Mouse (Mus musculus) forebrain, postnatal 0 days (tissue): ENCODE data around the gene Scrn1. TPM values are rescaled to one million over a fixed set of nuclear protein-coding genes. Genes with fewer than 3 reads are reported as not detected.

ENCODE experiments used
- ATAC-seq: fragments of 200-750 bp; cut with Nextera tagmentation; 2 replicates; pipeline ENCODE4 v1.8.0; 2017; ENCODE audit warnings: mild to moderate bottlenecking, moderate library complexity
- DNase-seq: peaks from one replicate; pipeline ENCODE4 v3.0.0-alpha.2; 2015
- H3K27ac ChIP-seq: fragments of 300-500 bp; sonication (generic); 2 replicates; pipeline ENCODE4 v1.5.1; 2014; ENCODE audit warnings: low read depth, mild to moderate bottlenecking, antibody characterized with exemption, low read length, moderate library complexity, mixed read lengths
- H3K27me3 ChIP-seq: fragments of 300-500 bp; sonication (generic); 2 replicates; pipeline ENCODE4 v1.6.1; 2014; ENCODE audit warnings: mild to moderate bottlenecking, low read length, mixed read lengths; ENCODE audit not compliant: insufficient read depth
- H3K36me3 ChIP-seq: fragments of 300-500 bp; sonication (generic); 2 replicates; pipeline ENCODE4 v1.6.1; 2014; ENCODE audit warnings: mild to moderate bottlenecking, moderate library complexity; ENCODE audit not compliant: insufficient read depth
- H3K4me1 ChIP-seq: fragments of 300-500 bp; sonication (generic); 2 replicates; pipeline ENCODE4 v1.6.1; 2014; ENCODE audit warnings: antibody characterized with exemption; ENCODE audit not compliant: insufficient read depth
- H3K4me2 ChIP-seq: fragments of 300-500 bp; sonication (generic); 2 replicates; pipeline ENCODE4 v1.6.1; 2014; ENCODE audit warnings: low read depth, mild to moderate bottlenecking, moderate library complexity
- H3K4me3 ChIP-seq: fragments of 300-500 bp; sonication (generic); 2 replicates; pipeline ENCODE4 v1.5.1; 2014; ENCODE audit warnings: low read depth, low read length, mixed read lengths
- H3K9ac ChIP-seq: fragments of 300-500 bp; sonication (generic); 2 replicates; pipeline ENCODE4 v1.6.1; 2014; ENCODE audit warnings: mild to moderate bottlenecking
- H3K9me3 ChIP-seq: fragments of 300-500 bp; sonication (generic); 2 replicates; pipeline ENCODE4 v1.6.1; 2016; ENCODE audit warnings: low read length
- CTCF ChIP-seq: sonication (generic); IDR thresholded peaks from 2 replicates; pipeline ENCODE4 v1.5.1; 2016; ENCODE audit warnings: antibody characterized with exemption, control low read depth, low read depth
- WGBS: fragments of 180-500 bp; shearing (Covaris S2); extraction: QIAGEN DNeasy Blood & Tissue Kit; methylation state at CpG from one replicate; pipeline ENCODE4 v1.1.7; 2014; 5-methylcytosine and 5-hydroxymethylcytosine counted together
- polyA plus RNA-seq: library from polyadenylated mRNA; unstranded; fragments of >200 nt; fragmentation: Nextera tagmentation; extraction: Ambion mirVana; gene quantifications from 2 replicates; pipeline ENCODE4 v1.2.1, GENCODE M21; 2015
- total RNA-seq: library from RNA; depleted of rRNA; stranded (reverse); fragments of >200 nt; gene quantifications from 2 replicates; pipeline ENCODE4 v1.2.3, GENCODE M21; 2014

Scrn1 gene
- total and polyA plus RNA-seq, 2 experiments from 2014 or later: 122 to 195 TPM

DNA sequence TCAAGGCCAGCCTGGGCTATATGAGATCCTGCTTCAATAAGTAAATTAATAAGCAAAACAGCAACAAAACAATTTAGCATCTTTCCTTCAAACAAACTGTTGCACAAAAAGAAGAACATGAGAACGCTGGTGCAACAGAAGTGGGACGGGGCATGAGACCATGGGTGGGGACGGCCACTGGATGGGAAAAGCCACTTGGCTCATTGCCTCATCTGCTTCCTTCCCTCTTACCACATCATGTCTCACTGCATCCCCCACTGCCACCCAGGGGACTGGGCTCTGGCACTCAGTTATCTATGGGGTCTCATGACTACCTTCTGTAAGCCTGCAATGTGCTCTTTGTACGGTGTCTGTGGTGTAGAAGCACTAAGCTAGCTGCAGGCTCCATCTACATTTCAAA lies 30.8 kb downstream of the Scrn1 start:
- no peak for ATAC-seq

DNA sequence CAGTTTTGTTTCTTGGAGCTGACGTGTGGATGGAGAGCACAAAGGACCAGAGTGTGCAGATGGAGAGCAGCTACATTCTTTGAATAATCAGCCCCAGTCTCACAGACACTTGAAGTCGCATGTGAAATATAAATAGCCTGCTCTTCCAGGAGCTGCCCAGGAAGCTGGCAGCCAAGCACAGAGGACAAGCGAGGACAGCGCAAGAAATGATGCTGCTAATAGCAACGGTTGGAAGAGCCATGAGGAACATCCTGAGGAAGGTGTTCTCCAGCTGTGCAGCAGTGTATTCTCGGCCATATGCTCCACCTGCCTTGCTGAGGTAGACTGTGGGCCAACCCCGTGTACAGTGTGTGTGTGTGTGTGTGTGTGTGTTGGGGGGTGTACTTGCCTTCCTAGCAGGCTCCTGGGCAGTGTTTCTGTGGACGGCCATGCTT lies 35.2 kb downstream of the Scrn1 start:
- Histone ChIP-seq H3K9me3 (no peaks in the 10 kb centered on the region), H3K9ac (0 out of 2 replicates have a peak overlapping the region, but pooled peaks have one; percentile 10), H3K4me2 (no peak overlapping the region), H3K36me3 (peaks cover 8% of the 10 kb centered on the region; the same call in 1 of the 2 replicates), H3K27ac (peak overlapping the region; percentile 77), H3K27me3 (no peaks in the 10 kb centered on the region), H3K4me1 (peaks cover 9% of the 10 kb centered on the region; the same call in 1 of the 2 replicates), H3K4me3 (no peak overlapping the region)
- 34% methylated on average over 8 of the region's 8 CpGs for WGBS
- ATAC-seq (peak; percentile 93), DNase-seq (peak; percentile 73)
- TF ChIP-seq CTCF: no peak

More for the DNA sequence above, 30.8 kb downstream of the Scrn1 start:
- Histone ChIP-seq H3K4me3 (no peak overlapping the region), H3K9me3 (no peaks in the 10 kb centered on the region), H3K27me3 (no peaks in the 10 kb centered on the region), H3K9ac (no peak overlapping the region), H3K27ac (no peak overlapping the region), H3K36me3 (no peaks in the 10 kb centered on the region), H3K4me2 (no peak overlapping the region), H3K4me1 (peaks cover 22% of the 10 kb centered on the region)
- no peak for DNase-seq
- no peak for TF ChIP-seq CTCF
- WGBS: 87% methylated on average over 4 of the region's 4 CpGs

DNA sequence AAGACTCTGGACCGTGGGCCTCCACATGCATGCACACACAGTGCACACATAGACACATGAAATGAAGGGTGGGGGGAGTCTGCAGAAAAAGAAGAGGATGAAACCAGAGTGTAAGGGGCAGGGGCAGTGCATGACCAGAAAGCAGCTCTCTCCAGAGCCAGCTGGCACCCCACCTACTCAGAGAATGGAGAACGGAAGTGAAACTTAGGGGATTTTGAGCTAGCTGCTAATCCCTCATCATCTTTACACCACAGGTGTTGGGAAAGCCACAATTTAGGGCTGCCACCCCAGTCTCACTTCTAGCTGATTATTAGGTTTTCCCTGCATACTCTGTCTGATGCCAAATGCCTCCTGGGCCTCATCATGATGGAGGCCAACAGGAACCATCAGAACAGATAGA lies 36.1 kb downstream of the Scrn1 start:
- Histone ChIP-seq H3K27ac (peak overlapping the region; percentile 77; the same call in 1 of the 2 replicates), H3K27me3 (no peaks in the 10 kb centered on the region), H3K9ac (no peak overlapping the region), H3K4me1 (peaks cover 9% of the 10 kb centered on the region; the same call in 1 of the 2 replicates), H3K4me2 (no peak overlapping the region), H3K9me3 (no peaks in the 10 kb centered on the region), H3K4me3 (no peak overlapping the region), H3K36me3 (peaks cover 11% of the 10 kb centered on the region)
- TF ChIP-seq CTCF: no peak
- ATAC-seq (no peak), DNase-seq (no peak)
- 78% methylated on average over 2 of the region's 2 CpGs for WGBS

DNA sequence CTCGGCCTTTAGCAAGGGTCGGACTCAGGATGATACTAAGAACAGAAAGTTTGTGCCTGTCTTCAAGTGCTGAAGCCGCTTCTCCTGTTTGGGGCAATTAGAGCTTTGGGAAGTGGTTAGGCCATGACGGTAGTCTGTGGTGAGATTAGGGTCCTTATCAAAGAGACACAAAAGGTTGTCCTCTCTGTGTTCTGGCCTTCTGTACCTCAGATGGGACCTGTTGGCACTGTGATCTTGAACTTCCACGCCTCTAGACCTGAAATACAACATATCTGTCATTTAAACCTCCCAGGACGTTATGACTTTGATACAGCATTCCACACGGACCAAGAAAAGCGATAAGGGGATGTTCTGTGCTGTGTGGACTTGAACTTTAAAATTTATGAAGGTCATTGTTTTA lies 37.6 kb downstream of the Scrn1 start:
- no peak overlapping the region for H3K4me3 ChIP-seq
- no peak overlapping the region for H3K9ac ChIP-seq
- H3K4me1 ChIP-seq: peaks cover 9% of the 10 kb centered on the region; the same call in 1 of the 2 replicates
- TF ChIP-seq CTCF: no peak
- DNase-seq: no peak
- no peak overlapping the region for H3K27ac ChIP-seq
- no peaks in the 10 kb centered on the region for H3K27me3 ChIP-seq
- no peak overlapping the region for H3K4me2 ChIP-seq
- peaks cover 23% of the 10 kb centered on the region for H3K36me3 ChIP-seq
- WGBS: 93% methylated on average over 8 of the region's 8 CpGs
- no peaks in the 10 kb centered on the region for H3K9me3 ChIP-seq
- no peak for ATAC-seq

DNA sequence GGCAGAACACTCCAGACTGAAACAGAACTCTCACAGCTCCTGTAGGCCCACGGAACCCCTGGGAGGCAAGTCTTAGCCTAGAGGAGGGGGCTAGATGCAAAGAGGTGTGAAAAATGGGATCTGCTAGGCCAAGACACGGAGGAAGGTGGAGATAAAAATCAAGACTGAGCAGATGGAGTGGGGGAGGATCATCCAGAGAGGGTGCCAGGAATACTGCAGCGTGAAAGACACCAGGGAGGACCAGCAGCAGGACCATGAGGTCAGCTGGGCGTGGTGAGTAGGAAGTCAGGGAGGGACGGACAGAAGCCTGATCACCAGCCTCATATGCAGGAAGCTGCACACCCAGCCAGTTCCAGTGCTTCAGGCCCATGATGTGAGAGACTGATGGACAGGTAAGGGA lies 47.5 kb downstream of the Scrn1 start:
- no peak for DNase-seq
- H3K4me1 ChIP-seq: no peaks in the 10 kb centered on the region
- 67% methylated on average over 5 of the region's 5 CpGs for WGBS

DNA sequence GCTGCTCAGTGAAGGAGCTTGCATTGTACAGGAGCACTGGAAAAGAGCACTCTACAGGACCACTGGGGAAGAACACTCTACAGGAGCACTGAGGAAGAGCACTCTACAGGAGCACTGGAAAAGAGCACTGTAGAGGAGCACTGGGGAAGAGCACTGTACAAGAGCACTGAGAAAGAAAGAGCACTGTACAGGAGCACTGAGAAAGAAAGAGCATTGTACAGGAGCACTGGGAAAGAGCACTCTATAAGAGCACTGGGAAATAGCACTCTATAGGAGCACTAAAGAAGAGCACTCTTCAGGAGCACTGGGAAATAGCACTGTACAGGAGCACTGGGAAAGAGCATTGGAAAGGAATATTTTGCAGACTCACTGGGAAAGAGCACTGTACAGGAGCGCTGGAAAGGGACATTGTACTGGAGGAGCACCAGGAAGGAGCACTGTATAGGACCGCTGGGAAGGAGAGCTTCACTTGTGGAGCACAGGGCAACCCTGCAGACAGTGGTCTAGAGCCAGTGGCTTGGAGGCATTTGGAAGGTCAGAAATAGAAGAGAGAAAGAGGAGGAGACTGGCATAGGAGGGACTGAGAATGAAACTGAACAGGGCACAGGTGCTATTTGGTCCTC lies 49.7 kb downstream of the Scrn1 start:
- no peaks in the 10 kb centered on the region for H3K9me3 ChIP-seq
- no peak overlapping the region for H3K4me3 ChIP-seq
- H3K27ac ChIP-seq: no peak overlapping the region
- DNase-seq: no peak
- peaks cover 70% of the 10 kb centered on the region for H3K36me3 ChIP-seq
- WGBS: 94% methylated on average over 2 of the region's 2 CpGs
- H3K4me1 ChIP-seq: no peaks in the 10 kb centered on the region
- H3K4me2 ChIP-seq: no peak overlapping the region
- H3K27me3 ChIP-seq: no peaks in the 10 kb centered on the region
- H3K9ac ChIP-seq: no peak overlapping the region
- no peak for ATAC-seq
- no peak for TF ChIP-seq CTCF

More for the DNA sequence above, 47.5 kb downstream of the Scrn1 start:
- no peak overlapping the region for H3K9ac ChIP-seq
- H3K4me3 ChIP-seq: no peak overlapping the region
- no peaks in the 10 kb centered on the region for H3K9me3 ChIP-seq
- ATAC-seq: no peak
- peaks cover 77% of the 10 kb centered on the region for H3K36me3 ChIP-seq
- H3K27me3 ChIP-seq: no peaks in the 10 kb centered on the region
- H3K4me2 ChIP-seq: no peak overlapping the region
- H3K27ac ChIP-seq: no peak overlapping the region
- no peak for TF ChIP-seq CTCF

DNA sequence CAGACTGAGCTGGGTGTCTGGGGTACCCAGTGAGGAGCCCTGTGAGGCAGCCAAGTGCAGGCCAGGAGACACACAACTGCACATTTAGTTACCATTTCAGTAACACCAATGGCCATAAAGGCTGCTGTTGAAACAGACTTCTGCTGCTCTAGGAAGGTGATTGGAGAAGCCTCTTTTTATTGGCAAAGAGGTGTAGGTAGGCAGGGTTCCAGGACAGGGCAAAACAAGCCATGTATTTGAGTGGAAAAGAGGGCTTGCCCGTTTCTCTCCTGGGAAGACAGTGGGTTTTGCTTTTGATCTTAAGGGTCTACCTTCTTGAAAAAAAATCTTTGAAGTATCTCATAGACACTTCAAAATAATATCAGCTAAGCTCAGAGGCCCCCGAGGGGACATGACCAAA lies 54.0 kb downstream of the Scrn1 start:
- H3K4me2 ChIP-seq: no peak overlapping the region
- H3K9ac ChIP-seq: no peak overlapping the region
- ATAC-seq (no peak), DNase-seq (no peak)
- no peaks in the 10 kb centered on the region for H3K27me3 ChIP-seq
- peaks cover 64% of the 10 kb centered on the region for H3K36me3 ChIP-seq
- WGBS: 77% methylated on average over 2 of the region's 2 CpGs
- H3K4me3 ChIP-seq: no peak overlapping the region
- no peak for TF ChIP-seq CTCF
- peaks cover 4% of the 10 kb centered on the region; the same call in 1 of the 2 replicates for H3K4me1 ChIP-seq
- no peak overlapping the region for H3K27ac ChIP-seq
- H3K9me3 ChIP-seq: no peaks in the 10 kb centered on the region
